Mouse (Mus musculus) midbrain, embryonic 14.5 days (tissue): ENCODE results near the gene Mical1. TPM values are rescaled to one million over a fixed set of nuclear protein-coding genes. Genes with fewer than 3 reads are reported as not detected.
A peak's percentile ranks its signal among the peaks of the same experiment; 100 is the strongest.

ENCODE experiments used
- ATAC-seq: fragments of 200-750 bp; cut with Nextera tagmentation; 2 replicates; pipeline ENCODE4 v1.8.0; 2017; ENCODE audit warnings: moderate number of reproducible peaks, moderate library complexity; ENCODE audit not compliant: low FRiP score, low TSS enrichment
- DNase-seq: peaks from one replicate; pipeline ENCODE4 v3.0.0-alpha.2; 2015
- H3K27ac ChIP-seq: fragments of 300-500 bp; sonication (generic); replicated peaks from 2 replicates; pipeline ENCODE4 v1.5.1; 2014; ENCODE audit warnings: mild to moderate bottlenecking, low read depth, low read length, moderate library complexity
- H3K27me3 ChIP-seq: fragments of 300-500 bp; sonication (generic); 2 replicates; pipeline ENCODE4 v1.6.1; 2014; ENCODE audit warnings: low read length, control low read depth, mixed read lengths; ENCODE audit not compliant: control insufficient read depth, insufficient read depth
- H3K36me3 ChIP-seq: fragments of 300-500 bp; sonication (generic); 2 replicates; pipeline ENCODE4 v1.6.1; 2014; ENCODE audit warnings: low read length, control low read depth; ENCODE audit not compliant: control insufficient read depth, insufficient read depth
- H3K4me1 ChIP-seq: fragments of 300-500 bp; sonication (generic); 2 replicates; pipeline ENCODE4 v1.6.1; 2014; ENCODE audit warnings: mild to moderate bottlenecking, antibody characterized with exemption, low read length, control low read depth; ENCODE audit not compliant: control insufficient read depth, insufficient read depth
- H3K4me2 ChIP-seq: fragments of 300-500 bp; sonication (generic); 2 replicates; pipeline ENCODE4 v1.6.1; 2014; ENCODE audit warnings: mild to moderate bottlenecking, low read length, moderate library complexity
- H3K4me3 ChIP-seq: fragments of 300-500 bp; sonication (generic); replicated peaks from 2 replicates; pipeline ENCODE4 v1.5.1; 2014; ENCODE audit warnings: low read depth, low read length
- H3K9ac ChIP-seq: fragments of 300-500 bp; sonication (generic); replicated peaks from 2 replicates; pipeline ENCODE4 v1.6.1; 2014; ENCODE audit warnings: mild to moderate bottlenecking, low read length, moderate library complexity
- H3K9me3 ChIP-seq: fragments of 300-500 bp; sonication (generic); 2 replicates; pipeline ENCODE4 v1.6.1; 2016; ENCODE audit warnings: low read length, control low read depth, mixed read lengths; ENCODE audit not compliant: control insufficient read depth
- WGBS: fragments of 180-500 bp; shearing (Covaris S2); extraction: QIAGEN DNeasy Blood & Tissue Kit; methylation state at CpG from one replicate; pipeline ENCODE4 v1.1.7; 2014; 5-methylcytosine and 5-hydroxymethylcytosine counted together
- polyA plus RNA-seq: library from polyadenylated mRNA; unstranded; fragments of >200 nt; fragmentation: Nextera tagmentation; extraction: Ambion mirVana; gene quantifications from 2 replicates; pipeline ENCODE4 v1.2.1, GENCODE M21; 2014

Mical1 gene
- polyA plus RNA-seq, 1 experiment from 2014 or later, result 20.5 TPM

DNA sequence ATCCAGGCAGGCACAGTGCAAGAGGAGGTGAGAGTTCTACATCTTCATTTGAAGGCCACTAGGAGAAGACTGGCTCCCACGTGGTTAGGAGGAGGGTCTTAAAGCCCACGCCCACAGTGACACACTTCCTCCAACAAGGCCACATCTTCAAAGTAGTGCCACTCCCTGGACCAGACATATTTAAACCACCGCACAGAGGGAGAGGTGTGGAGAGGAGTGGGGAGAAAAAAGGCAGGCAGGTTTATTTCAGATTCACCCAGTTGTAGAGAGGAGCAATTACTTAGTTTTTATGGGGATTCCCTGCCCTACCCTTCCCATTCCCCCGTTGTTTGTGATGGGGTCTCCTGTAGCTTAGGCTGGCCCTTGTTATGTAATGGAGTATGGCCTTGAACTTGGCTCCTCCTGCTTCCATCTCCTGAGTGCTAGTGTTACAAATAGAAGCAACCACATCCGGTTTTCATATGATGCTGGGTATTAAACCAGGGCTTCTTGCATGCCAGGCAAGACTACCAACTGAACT, 3.1 kb upstream of the Mical1 start:
- Histone ChIP-seq H3K27ac (no peak overlapping the region), H3K4me2 (no peak overlapping the region), H3K36me3 (0 out of 2 replicates have a peak, but pooled peaks cover 4% of the 10 kb centered on the region), H3K4me1 (peaks cover 20% of the 10 kb centered on the region), H3K9ac (no peak overlapping the region), H3K4me3 (no peak overlapping the region), H3K9me3 (no peaks in the 10 kb centered on the region), H3K27me3 (no peaks in the 10 kb centered on the region)
- ATAC-seq (no peak), DNase-seq (no peak)
- 77% methylated on average over 5 of the region's 5 CpGs for WGBS

DNA sequence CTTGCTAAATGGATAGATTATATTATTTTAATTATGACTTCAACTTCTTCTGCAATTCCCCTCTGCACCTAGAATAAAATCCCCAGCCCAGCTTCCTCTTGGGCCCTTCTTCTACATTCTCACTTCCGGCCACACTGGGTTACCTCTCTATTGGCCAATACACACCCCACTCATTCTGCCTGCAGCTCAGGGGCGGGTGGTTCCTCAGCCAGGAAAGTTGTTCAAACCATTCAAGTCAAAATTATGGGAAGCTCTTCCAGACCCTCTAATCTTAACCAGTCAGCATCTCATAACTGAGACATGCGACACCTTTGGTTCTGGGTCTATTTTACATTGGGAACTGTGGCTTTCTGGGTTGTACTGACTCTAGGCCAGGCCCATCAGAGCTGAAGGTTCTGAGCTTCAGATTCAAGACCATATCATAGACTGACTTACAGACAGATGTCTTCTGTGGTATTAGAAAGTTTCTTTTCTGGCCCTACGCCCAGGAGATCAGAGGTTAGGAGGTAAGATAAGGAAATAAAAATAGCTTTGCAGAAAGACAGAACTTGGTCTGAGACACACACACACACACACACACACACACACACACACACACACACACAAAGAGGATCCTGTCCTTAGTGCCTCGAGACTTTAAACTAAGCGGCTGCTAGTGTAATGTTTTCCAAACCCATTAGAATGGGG, 2.2 kb upstream of the Mical1 start:
- H3K36me3 ChIP-seq, result no peaks in the 10 kb centered on the region
- H3K9ac ChIP-seq, result no peak overlapping the region
- DNase-seq (no peak), ATAC-seq (no peak)
- H3K4me3 ChIP-seq, result no peak overlapping the region
- H3K27me3 ChIP-seq, result no peaks in the 10 kb centered on the region
- WGBS, result 89% methylated on average over 6 of the region's 6 CpGs
- H3K4me2 ChIP-seq, result no peak overlapping the region
- no peak overlapping the region for H3K27ac ChIP-seq
- no peaks in the 10 kb centered on the region for H3K9me3 ChIP-seq
- peaks cover 21% of the 10 kb centered on the region for H3K4me1 ChIP-seq

DNA sequence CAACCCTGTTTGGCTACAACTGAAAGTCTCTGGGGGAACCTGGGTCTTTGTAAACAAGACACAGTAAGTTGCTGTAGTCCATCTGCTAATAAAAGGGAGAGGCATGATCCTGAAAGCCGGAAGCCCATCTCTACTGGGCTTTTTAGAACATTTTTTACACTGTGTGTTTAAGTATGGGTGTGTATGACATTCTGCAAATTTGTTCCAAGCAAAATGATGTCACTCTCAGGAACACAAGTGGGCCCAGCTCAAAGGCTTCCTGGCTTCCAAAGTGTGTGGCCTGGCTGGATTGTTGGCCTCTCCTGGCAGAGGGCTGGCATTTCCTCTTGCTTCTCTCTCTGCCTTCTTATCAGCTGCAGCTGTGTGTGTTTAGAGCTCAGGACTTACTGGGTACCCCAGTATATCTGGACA, 1.1 kb upstream of the Mical1 start:
- Histone ChIP-seq H3K4me3 (no peak overlapping the region), H3K36me3 (no peaks in the 10 kb centered on the region), H3K4me2 (no peak overlapping the region), H3K27me3 (no peaks in the 10 kb centered on the region), H3K9me3 (no peaks in the 10 kb centered on the region), H3K4me1 (peaks cover 21% of the 10 kb centered on the region), H3K9ac (no peak overlapping the region), H3K27ac (no peak overlapping the region)
- ATAC-seq (no peak), DNase-seq (no peak)
- WGBS, result 93% methylated on average over 1 of the region's 1 CpGs

DNA sequence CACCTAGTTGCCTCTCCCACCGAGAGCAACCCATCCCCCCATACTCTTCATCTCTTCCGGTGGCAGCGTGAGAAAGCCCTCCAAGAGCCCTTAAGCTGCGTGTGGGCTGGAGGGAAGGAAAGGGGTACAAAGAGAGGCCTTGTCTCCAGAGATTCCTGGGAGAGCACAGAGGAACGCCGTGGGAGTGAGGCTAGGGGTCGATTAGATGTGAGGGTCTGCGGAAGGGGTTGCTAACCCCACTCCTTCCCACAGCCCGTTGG, 834 bp downstream of the Mical1 start:
- Histone ChIP-seq H3K9me3 (no peaks in the 10 kb centered on the region), H3K4me1 (peaks cover 21% of the 10 kb centered on the region), H3K9ac (peak overlapping the region; percentile 66), H3K4me2 (peak overlapping the region; percentile 93), H3K27ac (peak overlapping the region; percentile 74), H3K27me3 (no peaks in the 10 kb centered on the region), H3K4me3 (peak overlapping the region; percentile 53), H3K36me3 (peaks cover under 1% of the 10 kb centered on the region; the same call in 1 of the 2 replicates)
- peak; percentile 34; the same call in 1 of the 2 replicates for ATAC-seq
- peak; percentile 75 for DNase-seq
- 0% methylated on average over 9 of the region's 9 CpGs for WGBS

DNA sequence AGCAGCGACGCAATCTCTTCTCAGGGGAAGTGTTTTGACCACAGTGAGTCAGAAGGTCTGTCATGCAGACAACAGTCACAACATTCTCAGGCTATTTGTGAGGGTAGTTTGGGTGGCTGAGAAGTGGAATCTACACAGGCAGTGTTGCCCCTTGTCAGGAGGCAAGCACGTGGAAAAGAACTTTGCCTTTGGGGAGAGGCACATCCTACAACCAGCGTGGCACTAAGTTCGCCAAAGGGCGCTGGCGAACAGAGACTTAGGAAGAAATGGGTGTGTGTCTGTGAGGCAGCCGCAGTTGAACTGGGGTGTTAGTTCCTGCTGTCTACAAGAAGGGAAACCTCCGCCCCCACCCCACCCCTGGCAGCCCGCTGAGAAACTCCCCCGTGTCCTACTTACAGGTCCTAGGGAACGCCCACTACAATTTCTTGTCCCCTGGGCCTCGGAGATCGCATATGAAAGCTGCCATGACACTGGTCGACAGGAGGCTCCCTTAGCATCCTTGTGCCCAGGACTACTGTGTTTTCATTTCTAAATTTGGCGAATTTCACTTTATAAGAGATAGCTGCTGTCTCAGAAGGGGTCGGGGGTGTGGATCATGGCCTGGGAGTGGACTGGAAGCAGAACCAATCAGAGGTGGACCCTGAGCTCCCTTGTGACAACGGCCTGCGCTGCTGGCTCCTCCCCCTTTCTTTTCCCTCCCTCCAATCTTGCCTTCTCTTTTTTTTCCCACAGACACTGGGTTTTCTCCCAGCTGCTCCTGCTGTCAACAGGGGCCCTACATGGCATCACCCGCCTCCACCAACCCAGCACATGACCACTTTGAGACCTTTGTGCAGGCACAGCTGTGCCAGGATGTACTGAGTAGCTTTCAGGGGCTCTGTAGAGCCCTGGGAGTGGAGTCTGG, 1.4 kb downstream of the Mical1 start:
- Histone ChIP-seq H3K27ac (peak overlapping the region; percentile 74), H3K9ac (peak overlapping the region; percentile 66; the same call in 1 of the 2 replicates), H3K4me3 (peak overlapping the region; percentile 53), H3K36me3 (peaks cover 6% of the 10 kb centered on the region; the same call in 1 of the 2 replicates), H3K27me3 (no peaks in the 10 kb centered on the region), H3K9me3 (no peaks in the 10 kb centered on the region), H3K4me2 (peak overlapping the region; percentile 93), H3K4me1 (peaks cover 21% of the 10 kb centered on the region)
- ATAC-seq, result peak; percentile 70
- DNase-seq, result peak; percentile 67
- 2% methylated on average over 20 of the region's 20 CpGs for WGBS

DNA sequence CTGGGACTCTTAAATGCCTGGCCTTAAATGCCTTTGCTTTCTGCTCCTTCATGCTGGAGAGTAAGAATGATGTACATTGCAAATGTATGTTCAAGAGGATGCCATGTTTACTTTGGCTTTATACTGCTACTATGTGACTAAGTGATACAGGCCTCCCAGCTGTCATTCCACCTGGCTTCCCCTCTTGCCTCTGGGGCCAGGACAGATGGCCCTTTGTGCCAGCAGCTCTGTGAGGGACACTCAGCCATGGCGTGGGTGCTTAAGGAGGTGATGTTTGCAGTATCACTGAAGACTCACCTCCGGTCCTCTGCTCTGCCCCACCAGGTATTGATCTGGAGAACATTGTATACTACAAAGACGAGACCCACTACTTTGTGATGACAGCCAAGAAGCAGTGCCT, 3.8 kb downstream of the Mical1 start:
- DNase-seq (no peak), ATAC-seq (no peak)
- 84% methylated on average over 3 of the region's 3 CpGs for WGBS
- H3K27me3 ChIP-seq, result no peaks in the 10 kb centered on the region
- no peak overlapping the region for H3K4me3 ChIP-seq
- H3K27ac ChIP-seq, result no peak overlapping the region
- no peaks in the 10 kb centered on the region for H3K9me3 ChIP-seq
- H3K4me2 ChIP-seq, result no peak overlapping the region
- peaks cover 25% of the 10 kb centered on the region for H3K36me3 ChIP-seq
- no peak overlapping the region for H3K9ac ChIP-seq
- H3K4me1 ChIP-seq, result peaks cover 21% of the 10 kb centered on the region

DNA sequence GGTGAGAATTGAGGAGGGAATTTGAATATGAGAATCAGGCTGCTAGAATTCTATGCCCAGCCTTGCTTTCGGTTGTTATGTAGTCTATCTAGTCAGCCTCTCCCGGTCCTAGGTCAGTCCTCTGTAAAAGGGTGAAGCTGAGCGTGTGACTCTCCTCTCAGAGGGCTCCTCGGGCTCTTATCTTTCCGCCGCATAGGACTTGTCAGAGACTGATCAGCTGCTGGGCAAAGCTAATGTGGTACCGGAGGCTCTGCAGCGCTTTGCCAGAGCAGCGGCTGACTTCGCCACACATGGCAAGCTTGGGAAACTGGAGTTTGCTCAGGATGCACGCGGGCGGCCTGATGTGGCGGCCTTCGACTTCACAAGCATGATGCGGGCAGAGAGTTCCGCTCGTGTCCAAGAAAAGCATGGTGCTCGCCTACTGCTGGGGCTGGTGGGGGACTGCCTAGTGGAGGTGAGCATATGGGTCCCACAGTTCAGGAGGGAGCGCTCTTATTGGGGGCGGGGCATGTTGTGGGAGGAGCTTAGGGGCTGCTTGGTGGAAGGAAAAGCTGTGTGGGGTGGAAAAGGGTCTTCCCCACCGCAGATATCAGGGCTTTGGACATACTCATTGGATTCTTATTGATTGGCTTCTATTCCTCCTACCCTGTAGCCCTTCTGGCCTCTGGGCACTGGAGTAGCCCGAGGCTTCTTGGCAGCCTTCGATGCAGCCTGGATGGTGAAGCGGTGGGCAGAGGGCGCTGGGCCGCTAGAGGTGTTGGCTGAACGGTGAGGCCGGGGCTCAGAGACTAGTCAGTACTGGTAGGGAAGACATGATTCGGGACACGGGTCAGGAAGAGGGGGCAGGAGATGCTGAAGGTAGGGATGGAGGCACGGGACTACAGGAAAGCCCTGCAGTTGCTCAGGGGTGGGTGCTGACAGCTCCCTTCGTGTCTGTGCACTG, 5.1 kb downstream of the Mical1 start:
- Histone ChIP-seq H3K4me1 (peaks cover 16% of the 10 kb centered on the region), H3K36me3 (peaks cover 37% of the 10 kb centered on the region), H3K27me3 (no peaks in the 10 kb centered on the region), H3K9me3 (no peaks in the 10 kb centered on the region), H3K4me2 (no peak overlapping the region), H3K27ac (no peak overlapping the region), H3K4me3 (no peak overlapping the region), H3K9ac (no peak overlapping the region)
- DNase-seq (no peak), ATAC-seq (no peak)
- 71% methylated on average over 33 of the region's 33 CpGs for WGBS

DNA sequence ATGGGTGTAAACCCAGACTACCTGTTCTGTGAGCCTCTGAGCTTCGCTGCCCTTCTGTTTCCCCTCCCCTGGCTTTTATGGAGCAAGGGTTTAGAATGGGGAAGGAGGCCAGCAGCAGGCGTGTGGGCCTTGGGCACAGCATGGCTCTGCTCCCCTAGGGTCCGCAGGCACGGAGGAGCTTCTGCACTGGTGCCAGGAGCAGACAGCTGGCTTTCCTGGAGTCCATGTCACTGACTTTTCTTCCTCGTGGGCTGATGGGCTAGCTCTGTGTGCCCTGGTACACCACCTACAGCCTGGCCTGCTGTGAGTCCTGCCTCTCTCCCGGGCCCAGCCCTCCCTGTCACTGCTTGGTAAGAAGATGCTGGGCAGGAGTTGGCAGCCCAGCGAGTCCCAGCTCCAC, 6.3 kb downstream of the Mical1 start:
- DNase-seq (no peak), ATAC-seq (no peak)
- 76% methylated on average over 7 of the region's 7 CpGs for WGBS
- no peaks in the 10 kb centered on the region for H3K27me3 ChIP-seq
- H3K27ac ChIP-seq, result no peak overlapping the region
- peaks cover 11% of the 10 kb centered on the region for H3K4me1 ChIP-seq
- no peaks in the 10 kb centered on the region for H3K9me3 ChIP-seq
- H3K4me2 ChIP-seq, result no peak overlapping the region
- no peak overlapping the region for H3K4me3 ChIP-seq
- peaks cover 46% of the 10 kb centered on the region for H3K36me3 ChIP-seq
- H3K9ac ChIP-seq, result no peak overlapping the region
